Mouse (Mus musculus) adrenal gland, postnatal 14 days (tissue): Measurements from ENCODE around the gene Lsm14b. TPM values are rescaled to one million over a fixed set of nuclear protein-coding genes. Genes with fewer than 3 reads are reported as not detected.
A peak's percentile ranks its signal among the peaks of the same experiment; 100 is the strongest.

Experiments used
- DNase-seq: peaks from one replicate; pipeline ENCODE4 v3.0.0; 2021; ENCODE audit warnings: mixed read lengths
- total RNA-seq: library from RNA; stranded (reverse); gene quantifications from 2 replicates; pipeline ENCODE4 v1.2.3, GENCODE M21; 2021

Lsm14b gene
- total RNA-seq, 1 experiment from 2014 or later: 36.0 TPM

DNA sequence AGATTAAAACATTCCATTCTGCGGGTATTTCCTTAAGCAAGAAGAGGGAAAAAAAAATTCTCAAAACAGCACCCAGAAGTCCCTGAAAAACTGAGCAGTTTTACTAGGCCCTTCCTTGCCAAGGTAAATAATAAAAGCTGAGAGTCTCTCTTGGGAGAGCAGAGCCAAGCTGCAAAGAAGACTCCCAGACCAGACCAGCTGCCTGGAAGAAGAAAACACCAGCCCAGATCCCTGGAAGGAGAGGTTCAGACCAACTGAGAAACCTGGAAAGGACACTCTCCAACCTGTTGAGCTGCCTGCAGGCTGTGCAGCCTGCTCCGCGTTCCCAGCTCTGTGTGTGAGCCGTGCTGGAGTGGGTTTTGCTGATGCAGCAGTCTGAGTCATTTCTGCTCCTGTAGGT, 7.2 kb upstream of the Lsm14b start:
- no peak for DNase-seq

DNA sequence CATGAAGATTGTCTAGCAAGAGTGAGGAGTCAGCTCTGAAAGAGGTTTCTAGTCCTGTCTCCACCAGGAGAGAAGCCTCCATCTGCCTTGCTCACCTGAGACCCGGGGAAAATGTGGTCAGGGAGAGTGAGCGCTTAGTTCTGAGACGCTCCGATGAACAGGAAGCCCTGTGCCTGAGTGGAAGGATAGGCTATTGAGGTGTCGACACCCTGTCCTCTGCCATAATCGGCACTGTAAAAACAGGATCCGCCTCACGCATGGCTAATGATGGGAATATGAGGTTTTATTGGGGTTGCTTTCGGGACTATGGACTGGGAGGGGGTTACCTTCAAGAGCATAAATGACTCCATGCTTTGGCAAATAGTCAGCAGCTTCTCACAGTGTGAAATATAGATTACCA, 6.2 kb upstream of the Lsm14b start:
- DNase-seq: no peak

DNA sequence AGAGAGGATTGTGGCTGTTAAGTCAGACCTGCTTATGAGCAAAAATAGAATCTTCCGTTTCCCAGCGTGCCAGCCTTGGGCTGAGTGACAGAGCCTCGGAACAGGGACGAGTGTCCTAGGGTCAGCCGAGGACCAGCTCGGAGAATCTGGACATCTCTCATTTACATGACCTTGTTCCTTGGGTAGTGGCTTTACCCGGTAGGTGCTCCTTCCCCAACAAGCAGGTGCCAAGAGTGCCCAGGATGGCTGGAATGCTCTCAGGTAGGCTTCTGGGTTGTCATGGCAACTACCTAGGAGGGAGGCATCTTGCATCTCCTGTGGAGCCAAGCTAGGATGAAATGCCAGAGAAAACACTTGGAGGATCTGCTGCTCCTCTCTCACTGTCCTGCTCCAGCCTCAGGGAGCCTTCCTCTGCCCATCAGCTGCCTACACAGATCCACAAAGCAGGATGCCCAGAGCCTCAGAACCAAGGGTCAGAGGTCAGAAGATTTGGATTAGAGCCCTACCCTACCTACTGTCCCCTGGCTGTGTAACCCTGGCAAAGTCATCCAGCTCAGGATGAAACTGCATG, 4.6 kb upstream of the Lsm14b start:
- DNase-seq: no peak

GRCm38 (mm10) chr2:180020919-180021318, 3.9 kb upstream of the Lsm14b start:
- DNase-seq: no peak

GRCm38 (mm10) chr2:180022751-180023150, 2.0 kb upstream of the Lsm14b start:
- DNase-seq: no peak

DNA sequence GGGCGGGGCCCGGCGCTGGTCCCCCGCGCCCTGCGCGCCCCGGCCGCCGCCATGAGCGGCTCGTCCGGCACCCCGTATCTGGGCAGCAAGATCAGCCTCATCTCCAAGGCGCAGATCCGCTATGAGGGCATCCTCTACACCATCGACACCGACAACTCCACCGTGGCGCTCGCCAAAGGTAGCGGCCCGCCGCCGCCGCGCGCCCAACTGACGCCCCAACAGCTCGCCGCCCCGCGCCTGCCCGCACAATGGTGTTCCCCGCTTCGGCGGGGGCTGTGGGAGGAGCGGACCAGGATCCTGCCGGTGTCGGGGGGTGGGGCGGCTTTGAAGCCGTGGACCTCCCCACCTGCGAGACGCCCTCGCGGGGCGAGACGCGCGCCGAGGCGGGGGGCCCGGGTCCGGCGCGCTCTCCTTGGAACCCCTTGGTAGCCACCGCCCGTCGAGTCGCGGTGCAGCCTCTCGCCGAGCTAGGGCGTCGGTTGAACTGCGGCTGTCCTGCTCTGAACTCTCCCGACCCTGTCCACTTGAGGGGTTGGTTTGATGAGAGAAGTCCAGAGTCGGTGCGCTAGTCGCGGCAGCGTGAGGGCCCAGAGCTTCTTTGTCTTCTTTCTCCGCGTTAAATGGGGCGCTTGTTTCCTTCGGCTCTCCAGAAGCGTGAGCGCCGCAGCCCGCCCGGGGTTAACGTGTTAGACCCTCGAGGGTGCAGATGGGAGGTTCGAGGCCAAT, 511 bp downstream of the Lsm14b start:
- peak; percentile 73 for DNase-seq

- DNase-seq: no peak
These were observed 1.0 kb downstream of the Lsm14b start for GRCm38 (mm10) chr2:180025861-180026200.

DNA sequence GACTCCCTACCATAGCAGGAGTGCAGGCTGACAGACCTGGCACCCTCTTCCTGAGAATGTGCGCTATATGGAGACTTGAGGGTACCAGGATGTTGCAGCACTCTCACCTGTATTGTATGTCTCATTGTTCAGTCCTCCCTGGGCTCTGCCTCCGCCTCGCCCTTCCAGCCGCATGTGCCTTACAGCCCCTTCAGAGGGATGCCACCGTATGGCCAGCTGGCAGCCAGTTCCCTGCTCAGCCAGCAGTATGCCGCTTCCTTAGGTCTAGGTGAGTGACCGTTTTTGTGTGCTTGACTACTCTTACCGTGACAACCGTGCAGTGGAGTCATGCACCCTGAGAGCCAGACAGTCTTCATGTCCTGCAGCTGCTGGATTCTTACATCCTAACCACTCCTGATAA, 3.0 kb downstream of the Lsm14b start:
- DNase-seq: no peak

DNA sequence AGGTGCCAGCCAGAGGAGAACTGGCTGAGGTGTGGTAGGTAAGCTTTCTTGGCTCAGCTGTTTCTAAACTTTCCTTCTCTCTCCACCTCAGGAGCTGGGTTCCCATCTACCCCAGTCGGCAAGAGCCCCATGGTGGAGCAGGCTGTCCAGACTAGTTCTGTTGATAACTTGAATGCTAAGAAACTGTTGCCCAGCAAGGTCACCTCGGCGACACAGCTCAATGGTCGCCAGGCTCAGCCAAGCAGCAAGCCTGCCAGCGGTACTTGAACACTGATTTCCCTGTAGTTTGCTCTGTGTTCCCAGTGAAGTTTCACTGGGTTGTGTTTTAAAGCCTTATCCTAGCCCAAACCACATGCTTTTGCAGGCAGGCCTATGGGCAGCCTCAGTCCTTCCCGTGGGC, 6.5 kb downstream of the Lsm14b start:
- no peak for DNase-seq

GRCm38 (mm10) chr2:180032925-180033324, 8.1 kb downstream of the Lsm14b start:
- DNase-seq: no peak

DNA sequence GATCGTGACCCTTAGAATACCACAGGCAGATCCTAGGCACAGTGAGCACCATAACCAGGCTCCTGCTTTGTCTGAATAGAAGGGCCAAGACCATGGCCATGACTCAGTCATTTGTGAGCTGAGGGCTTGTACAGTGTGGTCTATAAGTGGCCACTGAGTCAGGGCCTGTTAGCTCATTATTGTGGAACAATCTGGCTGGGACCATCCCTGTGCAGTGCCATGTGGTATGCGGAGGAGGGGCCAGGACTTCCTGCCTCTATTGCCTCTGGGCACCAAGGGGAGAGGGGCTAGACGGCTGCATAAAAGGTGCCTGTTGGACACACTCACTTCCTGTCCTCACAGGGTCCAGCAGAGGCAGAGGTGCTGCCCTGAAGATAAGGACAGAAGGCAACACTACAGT, 9.2 kb downstream of the Lsm14b start:
- DNase-seq: no peak

DNA sequence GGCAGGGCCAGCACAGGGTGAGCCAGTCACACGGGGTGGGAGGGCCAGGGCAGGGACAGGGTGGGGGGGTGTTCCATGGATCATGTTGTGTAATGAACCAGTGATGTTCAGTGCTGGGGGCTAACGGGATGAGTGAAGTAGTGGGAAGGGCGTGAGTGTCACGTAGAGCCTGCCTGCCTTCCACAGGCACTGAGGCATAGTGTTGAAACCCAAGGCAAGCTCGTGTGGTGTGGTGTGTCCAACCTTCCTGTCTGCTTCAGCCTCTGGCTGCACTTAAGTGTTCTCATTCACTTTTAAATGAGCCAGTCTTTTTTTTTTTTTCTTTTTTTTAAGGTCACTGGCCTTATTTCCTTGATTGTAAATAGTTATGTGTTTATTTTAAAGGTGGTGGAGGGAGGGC, 10.0 kb downstream of the Lsm14b start:
- no peak for DNase-seq

GRCm38 (mm10) chr2:180040406-180040805, 15.6 kb downstream of the Lsm14b start:
- DNase-seq: no peak

DNA sequence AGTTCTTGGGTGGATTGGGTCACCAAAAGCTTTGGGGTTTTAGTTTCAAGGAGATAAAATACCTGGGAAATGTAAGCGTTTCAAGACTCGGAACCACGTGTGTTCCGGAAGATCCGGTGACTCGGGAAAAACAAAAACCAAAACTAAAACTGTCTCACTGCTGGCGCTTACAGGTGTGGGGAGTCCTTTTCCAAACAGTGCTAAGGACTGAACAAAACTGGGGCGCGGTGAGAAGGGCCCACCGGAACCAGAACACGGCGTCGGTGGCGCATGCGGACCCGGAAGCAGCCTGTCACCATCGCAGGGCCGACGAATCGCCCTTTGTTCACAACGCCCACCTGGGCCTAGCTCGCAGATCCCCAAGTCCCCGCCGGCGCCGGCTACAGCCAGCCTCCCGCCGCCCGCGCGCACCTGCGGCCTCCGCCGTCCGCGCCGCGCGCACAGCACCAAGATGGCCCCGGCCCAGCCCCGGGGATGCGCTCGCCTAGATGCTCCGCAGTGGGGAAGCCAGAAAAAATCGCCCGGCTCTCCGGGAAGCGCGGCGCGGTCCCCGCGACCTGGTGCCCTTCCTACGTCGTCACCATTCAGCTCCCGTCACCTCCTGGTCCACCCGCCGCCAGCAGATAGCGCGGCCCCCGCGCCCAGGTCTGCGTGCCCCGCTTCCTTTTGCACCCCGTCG, 16.9 kb downstream of the Lsm14b start:
- peak; percentile 72 for DNase-seq

- peak; percentile 96 for DNase-seq
These were observed 17.6 kb downstream of the Lsm14b start, which contains the start of the genes Psma7 and Ss18l1 for GRCm38 (mm10) chr2:180042256-180042857. TSS of gene Psma7 (minus strand) at chr2:180042433. TSS of gene Ss18l1 (plus strand) at chr2:180042509.

GRCm38 (mm10) chr2:180042858-180043515, 18.2 kb downstream of the Lsm14b start:
- peak; percentile 89 for DNase-seq

DNA sequence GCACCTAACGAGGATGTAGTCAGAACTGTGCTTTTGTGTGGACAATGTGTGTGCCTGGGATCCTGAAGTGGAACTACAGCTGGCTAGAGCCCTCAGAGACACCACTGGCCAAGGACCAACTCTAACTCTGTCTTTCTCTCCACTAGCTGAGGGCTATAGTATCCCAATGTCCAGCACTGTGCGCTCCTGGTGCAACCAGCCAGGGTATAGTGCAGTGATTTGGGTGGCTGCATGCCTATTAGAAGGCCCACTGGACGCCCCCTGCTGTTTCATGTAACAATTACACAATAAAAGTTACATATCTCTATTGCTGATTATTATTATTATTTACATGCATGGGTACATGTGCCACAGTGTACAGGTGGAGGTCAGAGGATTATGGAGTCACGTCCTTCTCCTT, 20.5 kb downstream of the Lsm14b start:
- peak; percentile 65 for DNase-seq

DNA sequence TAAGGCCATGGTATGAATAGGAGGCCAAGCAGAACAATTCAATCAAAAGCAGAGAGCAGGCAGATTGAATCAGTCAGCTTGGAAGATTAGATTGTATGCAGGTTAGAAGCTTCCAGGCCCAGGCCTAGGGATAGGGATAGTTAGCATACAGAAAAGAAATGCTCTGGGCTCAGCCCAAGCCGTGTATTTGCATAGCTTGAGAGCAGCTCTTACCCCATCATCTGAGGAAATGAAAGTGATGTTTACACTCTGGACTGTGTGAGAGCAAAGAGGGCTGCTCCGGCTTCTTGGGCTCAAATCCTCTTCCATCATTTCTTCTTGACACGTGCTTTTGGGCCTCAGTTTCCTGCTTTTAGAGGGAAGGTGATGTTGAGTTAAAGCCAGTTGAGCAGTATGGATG, 22.8 kb downstream of the Lsm14b start:
- no peak for DNase-seq

DNA sequence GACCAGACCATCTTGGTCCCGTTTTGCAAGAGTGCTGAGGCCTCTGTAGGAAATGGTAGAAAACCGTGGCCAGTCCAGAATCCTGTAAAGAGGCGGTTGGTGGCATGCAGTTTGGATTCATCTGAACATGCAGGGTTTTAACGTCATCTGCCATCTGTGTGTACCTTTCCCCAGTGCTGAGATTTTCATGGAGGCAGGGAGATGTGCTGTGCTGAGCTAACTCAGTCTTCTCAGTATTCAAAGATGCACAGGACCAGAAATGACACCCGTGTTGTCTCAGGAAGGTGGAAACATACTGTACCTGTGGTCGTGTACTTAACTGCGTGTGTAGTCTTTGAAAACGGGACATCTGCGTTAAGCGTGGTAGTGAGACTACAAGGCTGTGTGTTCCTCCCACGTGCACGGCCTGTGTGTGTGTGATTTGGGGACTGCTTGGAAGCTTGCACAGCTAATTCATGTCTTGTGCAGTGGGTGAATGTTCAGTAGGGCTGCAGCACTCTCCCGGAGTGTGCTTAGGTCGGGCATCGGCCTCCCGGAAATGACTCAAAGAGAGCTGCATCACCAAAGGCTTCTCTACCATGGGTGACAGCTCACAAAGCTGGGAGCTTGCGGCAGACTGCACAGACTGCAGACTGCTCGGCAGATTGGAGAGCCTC, 23.3 kb downstream of the Lsm14b start:
- DNase-seq: no peak

DNA sequence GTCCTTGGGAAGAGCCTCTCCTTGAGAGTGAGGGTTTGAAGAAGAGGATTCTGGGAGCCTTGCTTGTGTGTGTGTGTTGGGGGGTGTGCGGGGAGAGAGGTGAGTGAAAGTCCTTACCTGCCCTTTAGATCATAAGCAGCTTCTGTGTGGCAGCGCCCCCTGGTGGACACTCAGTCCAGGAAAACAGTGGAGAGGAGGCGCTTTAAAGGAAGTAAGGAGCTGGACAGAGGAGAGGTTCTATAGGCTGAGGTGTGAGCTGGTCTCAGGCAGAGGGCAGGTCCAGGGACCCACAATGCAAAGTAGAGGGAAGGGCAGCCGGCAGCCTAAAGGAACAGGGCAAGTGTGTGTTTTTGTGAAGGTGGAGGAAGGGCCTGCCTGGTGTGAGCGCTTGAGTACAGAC, 26.2 kb downstream of the Lsm14b start:
- DNase-seq: peak; percentile 90

- DNase-seq: peak; percentile 43
These were observed 27.4 kb downstream of the Lsm14b start for GRCm38 (mm10) chr2:180051986-180052733.
